ENCODE assay signal across 8 mouse cellular contexts in the genomic region with DNA sequence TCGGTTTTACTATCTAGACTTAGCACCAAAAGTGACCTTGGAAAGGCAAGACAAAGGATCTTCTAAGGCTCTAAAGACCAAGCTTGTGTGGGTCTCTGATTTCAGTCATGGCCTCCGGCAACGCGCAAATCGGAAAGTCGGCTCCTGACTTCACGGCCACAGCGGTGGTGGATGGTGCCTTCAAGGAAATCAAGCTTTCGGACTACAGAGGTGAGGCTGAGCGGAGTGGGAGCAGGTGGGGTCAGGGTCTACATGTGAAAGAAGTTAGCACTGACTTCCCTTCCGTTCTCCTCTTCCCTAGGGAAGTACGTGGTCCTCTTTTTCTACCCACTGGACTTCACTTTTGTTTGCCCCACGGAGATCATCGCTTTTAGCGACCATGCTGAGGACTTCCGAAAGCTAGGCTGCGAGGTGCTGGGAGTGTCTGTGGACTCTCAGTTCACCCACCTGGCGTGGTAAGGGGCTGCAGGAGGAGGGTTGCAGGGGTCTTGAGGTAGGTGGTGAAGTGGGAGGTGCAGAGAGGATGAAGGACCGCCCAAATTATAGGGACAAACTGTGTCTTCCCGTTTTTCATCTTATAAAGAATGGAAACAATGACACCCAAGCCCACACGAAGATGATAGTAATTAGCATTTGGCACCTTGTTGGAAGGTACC. TPM values are rescaled to one million over a fixed set of nuclear protein-coding genes. Genes with fewer than 3 reads are reported as not detected.
A peak's percentile ranks its signal among the peaks of the same experiment; 100 is the strongest.
DNase-seq lines count a peak whose midpoint lies in the region; ATAC-seq and TF ChIP-seq lines count a peak whose summit lies in the region.

No protein-coding gene starts in this region.

- H3K4me1 ChIP-seq in cerebellum, adult 2 months (ENCODE audit: control insufficient read depth, insufficient read depth, low read length), result peaks cover 2% of the 10 kb centered on the region; the same call in 1 of the 2 replicates
- H3K4me1 ChIP-seq in intestine, postnatal 0 days (replicated peaks; ENCODE audit: control insufficient read depth, insufficient read depth, low read length), result 0 out of 2 replicates have a peak, but pooled peaks cover 6% of the 10 kb centered on the region
- H3K4me1 ChIP-seq in neural tube, embryonic 12.5 days, result peaks cover 26% of the 10 kb centered on the region

- H3K4me3 ChIP-seq in cerebellum, adult 2 months (replicated peaks; ENCODE audit: insufficient read depth, low read depth, low read length), result peak overlapping the region; percentile 90
- peak overlapping the region; percentile 64 for H3K4me3 ChIP-seq in intestine, postnatal 0 days (ENCODE audit: low read depth, low read length)
- peak overlapping the region; percentile 80 for H3K4me3 ChIP-seq in neural tube, embryonic 12.5 days

- no peak for TF ChIP-seq POLR2A in cerebellum, adult 2 months (IDR thresholded peaks at IDR 0.05; ENCODE audit: borderline replicate concordance, insufficient read depth, low read length)

- ATAC-seq in intestine, postnatal 0 days, result no peak
- no peak for ATAC-seq in neural tube, embryonic 12.5 days (ENCODE audit: low FRiP score, low read depth)

- no peaks in the 10 kb centered on the region for H3K9me3 ChIP-seq in intestine, postnatal 0 days (ENCODE audit: control insufficient read depth)
- no peaks in the 10 kb centered on the region for H3K9me3 ChIP-seq in neural tube, embryonic 12.5 days

- TF ChIP-seq CTCF in cerebellum, adult 2 months (IDR thresholded peaks at IDR 0.05; ENCODE audit: borderline replicate concordance, insufficient read depth, low read depth, low read length), result no peak
- TF ChIP-seq CTCF in intestine, postnatal 0 days (IDR thresholded peaks at IDR 0.05; ENCODE audit: low read depth), result no peak

- DNase-seq in cerebellum, adult 2 months, result no peak
- DNase-seq in cerebellum, postnatal 14 days, result no peak
- peak; percentile 50 to 58 for DNase-seq in spleen, postnatal 10 days (ENCODE audit: low spot score in 2 of 2)
- DNase-seq in spleen, postnatal 36 days (ENCODE audit: low spot score in 2 of 2), result no peak
- no peak for DNase-seq in adrenal gland, postnatal 4 days (ENCODE audit: low spot score in 2 of 2)
- no peak for DNase-seq in urinary bladder, postnatal 14 days (ENCODE audit: low spot score)

- peak overlapping the region; percentile 81 for H3K9ac ChIP-seq in intestine, postnatal 0 days (ENCODE audit: low read depth, low read length)
- H3K9ac ChIP-seq in neural tube, embryonic 12.5 days, result peak overlapping the region; percentile 96

- H3K4me2 ChIP-seq in intestine, postnatal 0 days (replicated peaks; ENCODE audit: low read depth), result peak overlapping the region; percentile 74
- H3K4me2 ChIP-seq in neural tube, embryonic 12.5 days (replicated peaks), result peak overlapping the region; percentile 91

- WGBS in cerebellum, adult 2 months, result 2% methylated on average over 21 of the region's 21 CpGs
- WGBS in intestine, postnatal 0 days, result 5% methylated on average over 21 of the region's 21 CpGs
- 13% methylated on average over 21 of the region's 21 CpGs for WGBS in neural tube, embryonic 12.5 days

- peak overlapping the region; percentile 60 for H3K27ac ChIP-seq in cerebellum, adult 2 months (ENCODE audit: insufficient read depth, low read length)
- H3K27ac ChIP-seq in intestine, postnatal 0 days (ENCODE audit: low read depth, low read length), result no peak overlapping the region
- H3K27ac ChIP-seq in neural tube, embryonic 12.5 days, result peak overlapping the region; percentile 50

- no peaks in the 10 kb centered on the region for H3K27me3 ChIP-seq in cerebellum, adult 2 months (ENCODE audit: control insufficient read depth, insufficient read depth, low read length)
- no peaks in the 10 kb centered on the region for H3K27me3 ChIP-seq in intestine, postnatal 0 days (replicated peaks; ENCODE audit: control insufficient read depth, insufficient read depth, low read length)
- no peaks in the 10 kb centered on the region for H3K27me3 ChIP-seq in neural tube, embryonic 12.5 days (replicated peaks)

- H3K36me3 ChIP-seq in intestine, postnatal 0 days (ENCODE audit: control insufficient read depth, insufficient read depth), result peaks cover 27% of the 10 kb centered on the region
- peaks cover 36% of the 10 kb centered on the region for H3K36me3 ChIP-seq in neural tube, embryonic 12.5 days

RNA-seq across cellular contexts. Expression of a gene that starts 0.7 kb away (rescaled TPM):
- polyA plus RNA-seq in cerebellum, adult 2 months (2012; rRNA removed), result 58.7 and 61.5 TPM in 2 replicates
- 53.2 and 57.6 TPM in 2 replicates for polyA plus RNA-seq in intestine, postnatal 0 days (2015; fragmentation: Nextera tagmentation; extraction: Ambion mirVana)
- polyA plus RNA-seq in neural tube, embryonic 12.5 days (2016; fragmentation: Nextera tagmentation; extraction: Ambion mirVana), result 78.4 and 85.2 TPM in 2 replicates
- 100 to 1,000 TPM; 122 to 138 TPM for total RNA-seq in adrenal gland, postnatal 4 days (2021)

RNA-seq across cellular contexts. Expression of a gene that starts 0.9 kb away (rescaled TPM):
- polyA plus RNA-seq in cerebellum, adult 2 months (2012; rRNA removed), result 345 and 351 TPM in 2 replicates
- 313 and 319 TPM in 2 replicates for polyA plus RNA-seq in intestine, postnatal 0 days (2015; fragmentation: Nextera tagmentation; extraction: Ambion mirVana)
- 1,247 and 1,331 TPM in 2 replicates for polyA plus RNA-seq in neural tube, embryonic 12.5 days (2016; fragmentation: Nextera tagmentation; extraction: Ambion mirVana)
- 100 to 1,000 TPM; 617 to 655 TPM for total RNA-seq in adrenal gland, postnatal 4 days (2021)

RNA-seq across cellular contexts. Expression of a gene that starts 1.0 kb away (rescaled TPM):
- polyA plus RNA-seq in cerebellum, adult 2 months (2012; rRNA removed), result not detected in 2 replicates
- polyA plus RNA-seq in intestine, postnatal 0 days (2015; fragmentation: Nextera tagmentation; extraction: Ambion mirVana), result 1.3 and 2.1 TPM in 2 replicates
- polyA plus RNA-seq in neural tube, embryonic 12.5 days (2016; fragmentation: Nextera tagmentation; extraction: Ambion mirVana), result not detected in 2 replicates
- not detected for total RNA-seq in adrenal gland, postnatal 4 days (2021)

RNA-seq across cellular contexts. Expression of a gene that starts 8.3 kb away (rescaled TPM):
- 12.8 and 13.5 TPM in 2 replicates for polyA plus RNA-seq in cerebellum, adult 2 months (2012; rRNA removed)
- 42.8 and 47.6 TPM in 2 replicates for polyA plus RNA-seq in intestine, postnatal 0 days (2015; fragmentation: Nextera tagmentation; extraction: Ambion mirVana)
- 9.9 TPM in 2 replicates for polyA plus RNA-seq in neural tube, embryonic 12.5 days (2016; fragmentation: Nextera tagmentation; extraction: Ambion mirVana)
- total RNA-seq in adrenal gland, postnatal 4 days (2021), result 10 to 100 TPM; 26.1 to 28.9 TPM

RNA-seq across cellular contexts. Expression of a gene that starts 20.1 kb away (rescaled TPM):
- polyA plus RNA-seq in cerebellum, adult 2 months (2012; rRNA removed), result 14.1 and 14.2 TPM in 2 replicates
- polyA plus RNA-seq in intestine, postnatal 0 days (2015; fragmentation: Nextera tagmentation; extraction: Ambion mirVana), result 68.6 and 75.4 TPM in 2 replicates
- 17.6 and 18.2 TPM in 2 replicates for polyA plus RNA-seq in neural tube, embryonic 12.5 days (2016; fragmentation: Nextera tagmentation; extraction: Ambion mirVana)
- total RNA-seq in adrenal gland, postnatal 4 days (2021), result 10 to 100 TPM; 10.6 to 13.8 TPM

Comparison
In these comparisons a context has a peak if more than half of its experiments do, and no peak if none do; other contexts are left out.
1. DNase-seq: peak in spleen, postnatal 10 days (2 of 2); none in cerebellum, adult 2 months (0 of 2), cerebellum, postnatal 14 days (0 of 2), spleen, postnatal 36 days (0 of 2), adrenal gland, postnatal 4 days (0 of 2) and urinary bladder, postnatal 14 days (single experiment).
2. Peak in every context shown above with its lines, with median percentiles within 50 percentile points of each other: H3K4me3 ChIP-seq.